Comparison of ENCODE assay signal across 21 mouse cellular contexts in the genomic region with DNA sequence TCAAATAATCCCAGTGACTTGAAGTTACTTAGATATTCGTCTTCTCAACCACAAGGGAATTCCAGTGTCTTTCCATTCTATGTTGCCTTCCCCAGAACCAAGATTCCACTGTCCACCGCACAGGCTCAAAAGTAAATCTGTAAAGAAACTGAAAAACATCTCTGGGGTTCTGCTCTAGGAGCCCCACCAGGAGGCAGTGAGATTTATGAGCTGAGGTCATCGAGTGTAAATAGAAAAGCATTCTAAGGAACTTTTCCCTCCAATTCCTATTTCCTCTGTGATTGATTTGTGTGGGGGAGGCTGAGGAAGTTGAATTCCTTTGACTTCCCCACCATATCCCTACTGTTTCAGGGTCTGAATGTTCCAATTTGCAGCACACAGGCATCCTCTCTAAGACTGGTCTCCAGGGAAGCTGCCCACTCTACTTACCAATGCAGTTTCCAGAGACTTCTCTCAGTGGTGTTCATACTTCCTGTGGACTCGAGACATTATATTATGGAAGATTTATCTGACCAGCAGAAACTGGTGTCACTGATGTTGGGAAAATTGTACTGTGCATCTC.
DNase-seq lines count a peak whose midpoint lies in the region; ATAC-seq and TF ChIP-seq lines count a peak whose summit lies in the region.
"Had no signal": no experiment of that assay in that cellular context is flagged by ENCODE, and none has a peak within 500 bp of the region (broad histone marks: within the 10 kb centered on the region; RNA-seq: fewer than 3 reads in every experiment).

No protein-coding gene starts in this region.

- H3K36me3 ChIP-seq in kidney, embryonic 14.5 days (ENCODE audit: control insufficient read depth, insufficient read depth, low read length), result no peaks in the 10 kb centered on the region
- H3K36me3 ChIP-seq in CH12.LX (replicated peaks in 1 of 2; ENCODE audit: control insufficient read depth in 1 of 2, insufficient read depth in 1 of 2, low read length in 1 of 2), result peaks cover 0 to 6% of the 10 kb centered on the region in 2 experiments
- H3K36me3 ChIP-seq in neural tube, embryonic 14.5 days (ENCODE audit: control insufficient read depth, insufficient read depth, low read length), result no peaks in the 10 kb centered on the region
- H3K36me3 ChIP-seq: G1E; hindbrain, embryonic 12.5 days; midbrain, embryonic 15.5 days had no signal

- no peaks in the 10 kb centered on the region for H3K9me3 ChIP-seq in kidney, embryonic 14.5 days (ENCODE audit: control insufficient read depth, low read length)
- no peaks in the 10 kb centered on the region for H3K9me3 ChIP-seq in CH12.LX (replicated peaks; ENCODE audit: low read length)
- H3K9me3 ChIP-seq in neural tube, embryonic 14.5 days (ENCODE audit: control insufficient read depth, low read length), result no peaks in the 10 kb centered on the region
- H3K9me3 ChIP-seq: G1E; hindbrain, embryonic 12.5 days; megakaryocyte, embryonic 14.5 days; midbrain, embryonic 15.5 days had no signal

- TF ChIP-seq POLR2A in CH12.LX (IDR thresholded peaks at IDR 0.05; ENCODE audit: low read depth, low read length), result no peak

- H3K9ac ChIP-seq in kidney, embryonic 14.5 days (ENCODE audit: low read depth, low read length), result no peak overlapping the region
- H3K9ac ChIP-seq in CH12.LX (ENCODE audit: insufficient read depth, low read depth), result peak overlapping the region; percentile 1
- no peak overlapping the region for H3K9ac ChIP-seq in neural tube, embryonic 14.5 days (replicated peaks; ENCODE audit: low read depth, low read length)
- H3K9ac ChIP-seq: hindbrain, embryonic 12.5 days; liver, postnatal 0 days; midbrain, embryonic 15.5 days had no signal

- in situ Hi-C loops in CH12.LX (cut with MboI; ENCODE audit: low pct_ligation_motif_present, low pct_unique_long_range_greater_than_20kb, low sequenced_read_pairs), result loop anchor here (5.0 to 10.0 kb wide), 2 partner anchors 33 to 156 kb away; no protein-coding TSS in a partner anchor

- H3K4me1 ChIP-seq in kidney, embryonic 14.5 days (ENCODE audit: control insufficient read depth, insufficient read depth, low read length), result peaks cover 17% of the 10 kb centered on the region
- peaks cover 52 to 83% of the 10 kb centered on the region in 2 experiments for H3K4me1 ChIP-seq in CH12.LX (ENCODE audit: control insufficient read depth in 1 of 2, insufficient read depth in 2 of 2)
- H3K4me1 ChIP-seq in neural tube, embryonic 14.5 days (ENCODE audit: control insufficient read depth, insufficient read depth, low read length), result 0 out of 2 replicates have a peak, but pooled peaks cover 5% of the 10 kb centered on the region

- H3K4me2 ChIP-seq in kidney, embryonic 14.5 days (replicated peaks; ENCODE audit: low read depth, low read length), result no peak overlapping the region
- H3K4me2 ChIP-seq in CH12.LX (ENCODE audit: insufficient read depth, low read depth, poor library complexity, severe bottlenecking), result peak overlapping the region; percentile 51
- H3K4me2 ChIP-seq in neural tube, embryonic 14.5 days (ENCODE audit: low read depth, low read length), result no peak overlapping the region
- H3K4me2 ChIP-seq: hindbrain, embryonic 12.5 days; midbrain, embryonic 15.5 days had no signal

- no peaks in the 10 kb centered on the region for H3K79me2 ChIP-seq in CH12.LX (replicated peaks; ENCODE audit: control insufficient read depth, extremely low read depth, insufficient read depth, poor library complexity, severe bottlenecking)

- 0 out of 2 replicates have a peak, but pooled peaks have one; percentile 4 for TF ChIP-seq EP300 in CH12.LX (IDR thresholded peaks at IDR 0.05; ENCODE audit: low read length)

- peak in 1 of 2 experiments; percentile 9; a peak in 1 of 4 replicates for TF ChIP-seq CTCF in CH12.LX (conservative IDR thresholded peaks at IDR 0.05 in 1 of 2, IDR thresholded peaks at IDR 0.05 in 1 of 2; ENCODE audit: low read depth in 2 of 2, low read length in 2 of 2)

- H3K27ac ChIP-seq in kidney, embryonic 14.5 days (ENCODE audit: low read depth, low read length), result peak overlapping the region; percentile 3; the same call in 1 of the 2 replicates
- peak overlapping the region; percentile 8; the same call in 1 of the 2 replicates for H3K27ac ChIP-seq in CH12.LX (ENCODE audit: insufficient read depth, low read depth)
- H3K27ac ChIP-seq in neural tube, embryonic 14.5 days (ENCODE audit: low read depth, low read length), result no peak overlapping the region; the same call in 1 of the 2 replicates
- H3K27ac ChIP-seq: gastrocnemius, adult 2 months; hindbrain, embryonic 12.5 days; midbrain, embryonic 15.5 days had no signal

- DNase-seq in embryo, embryonic 10.5 days (ENCODE audit: low spot score), result peak; percentile 48
- no peak for DNase-seq in embryo, embryonic 11 days
- no peak for DNase-seq in kidney, postnatal 14 days
- DNase-seq in CH12.LX (ENCODE audit: extremely low read depth), result no peak
- DNase-seq in frontal cortex, adult 2 months (ENCODE audit: extremely low spot score in 1 of 2, low spot score in 1 of 2), result no peak
- no peak for DNase-seq in cerebellum, postnatal 4 days (ENCODE audit: low spot score in 2 of 2)
- DNase-seq: adrenal gland, postnatal 25 days; cerebellum, adult 11-12 months; cerebellum, postnatal 14 days; gastrocnemius, adult 2 months; kidney, postnatal 4 days; liver, postnatal 0 days; right cerebral cortex, adult 18-20 months; thymus, postnatal 36 days had no signal

- WGBS in kidney, embryonic 14.5 days, result 23% methylated on average over 4 of the region's 4 CpGs
- 20% methylated on average over 4 of the region's 4 CpGs for WGBS in neural tube, embryonic 14.5 days

- no peaks in the 10 kb centered on the region for H3K27me3 ChIP-seq in kidney, embryonic 14.5 days (ENCODE audit: control insufficient read depth, insufficient read depth, low read length)
- no peaks in the 10 kb centered on the region for H3K27me3 ChIP-seq in CH12.LX (replicated peaks)
- no peaks in the 10 kb centered on the region for H3K27me3 ChIP-seq in neural tube, embryonic 14.5 days (ENCODE audit: control insufficient read depth, insufficient read depth, low read length)
- H3K27me3 ChIP-seq: hindbrain, embryonic 12.5 days; megakaryocyte, embryonic 14.5 days; midbrain, embryonic 15.5 days had no signal

- TF ChIP-seq RAD21 in CH12.LX (IDR thresholded peaks at IDR 0.05; ENCODE audit: low read depth, low read length), result no peak

- dilution Hi-C loops in CH12.LX (cut with MboI; ENCODE audit: extremely low pct_ligation_motif_present, extremely low pct_unique_long_range_greater_than_20kb, low sequenced_read_pairs), result no loop called here

- ATAC-seq in kidney, embryonic 14.5 days (ENCODE audit: low FRiP score, low TSS enrichment), result peak; percentile 65
- ATAC-seq in neural tube, embryonic 14.5 days (ENCODE audit: low read depth), result peak; percentile 45; the same call in 1 of the 2 replicates
- ATAC-seq: liver, postnatal 0 days; midbrain, embryonic 15.5 days had no signal

- no peak overlapping the region for H3K4me3 ChIP-seq in kidney, embryonic 14.5 days (ENCODE audit: low read length)
- no peak overlapping the region for H3K4me3 ChIP-seq in CH12.LX (replicated peaks in 1 of 3; ENCODE audit: low read depth in 2 of 3, low read length in 2 of 3, poor library complexity in 1 of 3)
- H3K4me3 ChIP-seq in neural tube, embryonic 14.5 days (ENCODE audit: low read depth, low read length), result no peak overlapping the region
- H3K4me3 ChIP-seq: gastrocnemius, adult 2 months; hindbrain, embryonic 12.5 days; megakaryocyte, embryonic 14.5 days; midbrain, embryonic 15.5 days; myocyte had no signal

TF ChIP-seq in CH12.LX, 34 proteins besides CTCF, POLR2A, EP300 and RAD21:
- TF ChIP-seq MXI1 (IDR thresholded peaks at IDR 0.05; ENCODE audit: low read depth, low read length), result no peak
- TF ChIP-seq JUN (IDR thresholded peaks at IDR 0.05; ENCODE audit: insufficient read depth, low read depth, low read length), result peak; percentile 61
- no peak for TF ChIP-seq MAFK (IDR thresholded peaks at IDR 0.05; ENCODE audit: insufficient replicate concordance, low read length)
- peak; percentile 48; the same call in 1 of the 2 replicates for TF ChIP-seq MEF2A (IDR thresholded peaks at IDR 0.05; ENCODE audit: borderline replicate concordance, low read depth, low read length)
- TF ChIP-seq SMC3 (IDR thresholded peaks at IDR 0.05; ENCODE audit: low read depth, low read length), result peak; percentile 17; the same call in 1 of the 2 replicates
- TF ChIP-seq MAX (IDR thresholded peaks at IDR 0.05; ENCODE audit: low read length), result no peak
